Mouse (Mus musculus) 3134 (cell line): Measurements from ENCODE around the gene 1700023F06Rik.
"Not testable (repeated sequence)": the region's sequence is repeated elsewhere in the genome, so short reads cannot be mapped to it uniquely, and the experiment has no call there.

Source experiments
- DNase-seq: peaks from one replicate; pipeline ENCODE4 v3.0.0-alpha.2; 2011; ENCODE audit warnings: low spot score; ENCODE audit not compliant: insufficient read length; ENCODE audit errors: extremely low read depth

The 1700023F06Rik gene

GRCm38 (mm10) chr11:103223444-103223843, 15.1 kb upstream of the 1700023F06Rik start:
- no peak for DNase-seq

GRCm38 (mm10) chr11:103222718-103223117, 14.4 kb upstream of the 1700023F06Rik start:
- not testable (repeated sequence) for DNase-seq

DNA sequence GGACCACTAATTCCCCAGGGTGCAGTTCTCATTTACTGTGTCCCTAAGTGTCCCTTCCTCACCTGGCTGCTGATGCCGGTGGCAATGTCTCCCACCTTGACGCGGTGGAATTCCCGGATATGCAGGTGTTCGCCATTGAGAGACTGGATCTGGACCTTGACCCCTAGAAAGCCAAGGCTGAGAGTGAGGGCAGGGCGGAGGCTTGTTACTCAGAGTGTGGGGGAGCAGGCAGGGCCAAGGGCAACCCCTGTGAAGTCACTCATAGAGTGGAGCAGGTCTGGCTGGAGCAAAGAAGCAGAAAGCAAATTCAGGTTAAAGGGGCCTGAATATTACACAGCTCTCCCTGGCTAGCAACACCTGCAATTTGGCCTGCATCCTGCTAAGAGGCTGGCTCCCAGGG, 13.1 kb upstream of the 1700023F06Rik start:
- no peak for DNase-seq

GRCm38 (mm10) chr11:103219995-103220394, 11.6 kb upstream of the 1700023F06Rik start:
- no peak for DNase-seq

DNA sequence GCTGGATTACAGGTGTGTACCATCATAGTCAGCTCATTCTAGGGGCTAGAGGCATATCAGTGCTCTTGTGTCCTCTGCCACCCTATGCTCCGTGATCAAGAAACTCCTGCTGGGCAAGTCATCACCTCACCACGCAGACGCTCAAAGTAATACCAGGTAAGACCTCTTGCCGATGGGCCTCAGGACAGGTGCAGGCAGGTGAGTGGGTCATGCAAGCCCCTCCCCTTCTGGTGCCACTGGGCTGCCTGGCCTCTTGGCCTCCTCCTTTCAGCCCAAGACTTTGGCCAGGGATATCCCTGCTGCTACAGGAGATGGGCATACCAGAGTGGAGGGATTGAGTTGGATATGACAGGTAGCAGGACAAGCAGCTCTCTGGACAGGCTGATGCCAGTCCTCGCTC, 10.9 kb upstream of the 1700023F06Rik start:
- no peak for DNase-seq

DNA sequence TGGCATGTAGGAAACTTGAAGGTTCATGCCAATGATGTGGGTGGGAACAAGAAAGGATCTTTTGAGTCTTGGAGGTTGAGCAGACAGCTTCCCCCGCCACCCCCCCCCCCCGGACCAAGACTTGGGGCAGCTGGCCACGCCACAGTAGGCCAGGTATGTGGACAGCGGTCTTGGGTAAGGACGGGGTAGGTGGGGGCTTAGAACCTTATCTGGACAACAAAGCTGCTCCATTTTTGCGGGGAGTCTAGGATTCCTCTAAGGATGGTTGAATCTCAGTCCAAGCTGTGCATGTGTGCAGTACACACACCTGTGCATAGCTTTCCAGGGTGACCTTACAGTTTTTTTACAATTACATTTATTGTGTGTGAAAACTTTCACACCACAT, 10.2 kb upstream of the 1700023F06Rik start:
- no peak for DNase-seq

GRCm38 (mm10) chr11:103217790-103218516, 9.6 kb upstream of the 1700023F06Rik start, which contains the start of gene Spata32:
Gene Spata32, minus strand, starts transcription at chr11:103218432.
- DNase-seq, result no peak

GRCm38 (mm10) chr11:103215355-103215754, 7.0 kb upstream of the 1700023F06Rik start:
- DNase-seq, result no peak

DNA sequence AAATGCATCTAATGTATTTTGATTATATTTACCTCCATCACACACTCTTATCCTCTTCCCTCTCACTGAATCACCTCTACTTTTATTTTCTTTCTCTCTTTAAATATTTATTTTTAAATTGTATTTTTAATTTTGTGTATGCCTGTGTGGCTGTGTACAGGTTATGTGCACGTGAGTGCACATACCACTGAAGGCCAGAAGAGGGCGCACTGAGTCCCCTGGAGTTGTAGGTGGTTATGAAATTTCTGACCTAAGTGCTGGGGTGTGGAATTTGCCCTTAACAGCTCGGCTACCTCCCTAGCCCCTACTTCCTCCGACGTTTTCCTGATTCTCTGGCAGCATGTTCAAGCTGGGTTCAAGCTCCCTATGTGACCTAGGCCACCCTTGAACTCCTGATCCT, 5.4 kb upstream of the 1700023F06Rik start:
- no peak for DNase-seq

DNA sequence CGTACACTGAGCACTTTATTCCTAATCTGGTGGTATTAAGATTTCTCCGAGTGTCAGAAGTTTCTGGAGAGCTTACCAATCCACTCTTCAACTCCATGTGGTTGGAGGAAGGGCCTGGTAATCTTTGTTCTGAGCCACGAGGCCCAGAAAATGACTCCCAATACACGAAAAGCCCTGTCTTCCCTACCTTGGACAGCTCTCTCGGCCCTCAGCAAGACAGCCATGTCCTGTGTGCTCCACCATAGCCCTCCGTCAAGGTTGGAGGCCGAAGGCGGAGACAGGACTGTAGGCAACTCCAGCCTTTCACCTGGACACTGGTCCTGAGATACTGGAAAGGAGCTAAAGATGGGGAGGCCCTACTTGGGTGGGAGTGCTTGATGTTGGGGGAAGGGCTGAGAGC, 1.9 kb upstream of the 1700023F06Rik start:
- no peak for DNase-seq

- no peak for DNase-seq
Measured at GRCm38 (mm10) chr11:103206203-103206602, 2.2 kb downstream of the 1700023F06Rik start.

DNA sequence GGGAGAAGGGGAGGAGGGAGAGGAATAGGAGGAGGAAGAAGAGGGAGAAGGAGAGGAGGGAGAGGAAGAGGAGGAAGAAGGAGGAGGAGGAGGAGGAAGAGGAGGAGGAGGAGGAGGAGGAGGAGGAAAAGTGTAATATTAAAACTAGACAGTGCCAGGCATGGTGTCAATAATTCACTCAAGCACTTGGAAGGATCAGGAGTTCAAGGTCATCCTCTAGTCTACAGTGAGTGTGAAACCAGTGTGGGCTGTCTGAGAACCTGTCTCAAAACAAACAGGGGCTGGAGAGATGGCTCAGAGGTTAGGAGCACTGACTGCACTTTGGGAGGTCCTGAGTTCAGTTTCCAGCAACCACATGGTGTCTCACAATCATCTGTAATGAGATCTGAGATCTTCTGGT, 6.0 kb downstream of the 1700023F06Rik start:
- DNase-seq, result no peak

- DNase-seq, result peak; percentile 84
Measured at GRCm38 (mm10) chr11:103201664-103202063, 6.7 kb downstream of the 1700023F06Rik start.

- no peak for DNase-seq
Measured at GRCm38 (mm10) chr11:103198911-103199803, 9.2 kb downstream of the 1700023F06Rik start.

DNA sequence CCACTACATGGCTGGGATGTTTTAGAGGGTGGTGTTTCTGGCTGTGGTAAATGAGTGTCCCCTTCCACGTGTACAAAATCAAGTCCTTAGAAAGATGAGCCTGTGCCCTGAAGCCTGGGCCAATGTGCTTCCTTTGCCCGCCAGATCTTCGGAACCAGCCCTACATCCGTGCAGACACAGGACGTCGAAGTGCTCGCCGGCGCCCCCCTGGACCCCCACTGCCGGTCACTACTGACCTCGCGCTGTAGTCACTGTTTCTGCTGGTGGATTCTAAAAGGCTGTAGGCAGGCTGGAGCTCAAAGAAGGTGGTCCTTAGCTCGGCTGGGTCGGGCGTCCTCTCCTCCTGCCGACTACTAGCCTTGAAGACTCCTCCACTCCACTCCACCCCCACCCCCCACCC, 10.0 kb downstream of the 1700023F06Rik start:
- no peak for DNase-seq

DNA sequence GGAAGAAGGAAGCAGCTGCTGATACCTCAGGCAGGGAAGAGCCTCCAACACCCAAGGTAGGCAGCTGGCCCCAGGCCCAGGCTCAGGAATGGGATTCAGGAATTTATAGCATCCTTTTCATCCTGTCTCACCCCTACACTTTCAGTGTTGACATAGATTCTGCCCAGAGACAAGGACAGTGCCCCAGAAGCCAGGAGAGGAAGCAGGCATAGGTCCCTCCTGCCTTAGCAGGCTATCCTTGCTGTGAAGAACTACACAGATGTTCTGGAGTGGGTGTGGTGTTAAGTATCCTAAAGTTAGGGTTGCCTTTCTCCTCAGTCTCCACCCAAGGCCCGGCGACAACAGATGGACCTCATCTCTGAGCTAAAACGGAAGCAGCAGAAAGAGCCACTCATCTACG, 11.0 kb downstream of the 1700023F06Rik start:
- no peak for DNase-seq

GRCm38 (mm10) chr11:103195656-103196055, 12.7 kb downstream of the 1700023F06Rik start:
- no peak for DNase-seq

DNA sequence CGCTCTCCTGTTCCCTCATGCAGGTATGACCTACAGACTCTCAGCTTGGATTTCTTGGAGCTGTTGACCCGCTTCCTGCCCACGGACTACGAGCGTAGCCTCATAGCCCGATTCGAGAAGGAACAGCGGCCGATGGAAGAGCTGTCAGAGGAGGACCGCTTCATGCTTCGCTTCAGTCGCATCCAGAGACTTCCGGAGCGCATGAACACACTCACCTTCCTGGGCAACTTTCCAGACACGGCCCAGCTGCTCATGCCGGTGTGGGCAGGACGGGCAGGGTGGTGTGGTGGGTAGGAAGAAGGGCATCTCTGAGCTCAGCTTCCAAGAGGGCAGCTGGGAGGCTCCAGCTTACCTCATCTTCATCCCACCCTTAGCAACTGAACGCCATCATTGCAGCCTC, 13.1 kb downstream of the 1700023F06Rik start:
- DNase-seq, result no peak

GRCm38 (mm10) chr11:103193825-103194168, 14.6 kb downstream of the 1700023F06Rik start:
- no peak for DNase-seq

GRCm38 (mm10) chr11:103192956-103193824, 15.2 kb downstream of the 1700023F06Rik start:
- DNase-seq, result no peak
